Mouse (Mus musculus) lung, adult 2 months (tissue): Measurements from ENCODE around the gene Myom3. TPM values are rescaled to one million over a fixed set of nuclear protein-coding genes. Genes with fewer than 3 reads are reported as not detected.
A peak's percentile ranks its signal among the peaks of the same experiment; 100 is the strongest.
"Not testable (repeated sequence)": the region's sequence is repeated elsewhere in the genome, so short reads cannot be mapped to it uniquely, and the experiment has no call there.

Experiments
- DNase-seq: peaks from one replicate; pipeline ENCODE4 v3.0.0; 2022
- H3K4me1 ChIP-seq: fragments of 200-500 bp; 2 replicates; pipeline ENCODE4 v1.6.1; 2011; ENCODE audit warnings: low read length; ENCODE audit not compliant: control insufficient read depth, insufficient read depth
- H3K4me3 ChIP-seq: fragments of 200-500 bp; replicated peaks from 2 replicates; pipeline ENCODE3; 2011; ENCODE audit warnings: low read depth, mild to moderate bottlenecking, control low read depth, low read length; ENCODE audit errors: extremely low read depth
- CTCF ChIP-seq: fragments of 200-500 bp; IDR thresholded peaks from 2 replicates; pipeline ENCODE4 v1.5.1; 2011; ENCODE audit warnings: mild to moderate bottlenecking, low read length, control low read depth; ENCODE audit not compliant: insufficient read depth
- POLR2A ChIP-seq: fragments of 200-500 bp; IDR thresholded peaks from 2 replicates; pipeline ENCODE4 v1.6.1; 2011; ENCODE audit warnings: low read depth, mild to moderate bottlenecking, control low read depth, low read length, borderline replicate concordance; ENCODE audit errors: extremely low read depth
- WGBS: fragments of 180-500 bp; shearing (Covaris S2); methylation state at CpG from one replicate; pipeline ENCODE4 v1.1.7; 2018; 5-methylcytosine and 5-hydroxymethylcytosine counted together
- polyA plus RNA-seq: library from polyadenylated mRNA; depleted of rRNA; stranded (reverse); fragments of >200 nt; gene quantifications from 2 replicates; pipeline ENCODE4 v1.2.3, GENCODE M21; 2012; rRNA removed

The Myom3 gene
- 0.44 and 3.1 TPM in 2 replicates for polyA plus RNA-seq

DNA sequence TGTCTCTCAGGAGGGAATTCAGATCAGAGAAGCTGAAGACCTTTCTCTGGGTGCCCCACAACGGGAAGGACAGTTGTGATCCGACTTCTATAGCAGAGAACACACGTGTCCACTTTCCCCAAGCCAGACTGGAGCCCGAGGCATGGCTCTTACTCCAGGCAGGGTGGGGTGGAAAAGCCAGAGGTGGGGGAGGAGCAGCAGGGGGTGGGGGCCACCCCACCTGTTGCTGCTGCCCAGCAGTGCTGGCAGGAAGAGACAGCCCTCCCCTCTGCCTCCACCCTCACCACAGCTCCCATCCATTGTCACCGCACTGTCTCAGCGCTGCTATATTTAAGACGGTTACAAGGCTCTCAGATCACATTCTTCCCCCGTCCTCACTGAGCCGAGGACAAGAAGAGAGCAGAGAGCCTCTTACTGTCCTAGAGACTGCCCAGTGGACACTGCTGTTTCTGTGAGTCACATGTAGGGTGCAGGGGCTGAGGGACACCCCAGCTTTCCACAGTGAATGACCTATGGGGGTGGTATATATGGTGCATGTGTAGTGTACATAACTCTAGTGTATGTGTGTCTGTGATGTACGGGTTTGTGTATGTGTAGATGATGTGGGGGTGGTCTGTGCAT, at the start of gene Myom3:
Gene Myom3, plus strand, starts transcription at position 360 of the 621 bp plus-strand sequence.
- no peaks in the 10 kb centered on the region for H3K4me1 ChIP-seq
- TF ChIP-seq CTCF (no peak), POLR2A (no peak)
- no peak for DNase-seq
- H3K4me3 ChIP-seq = no peak within 1 kb of the TSS
- 48% methylated on average over 10 of the region's 10 CpGs for WGBS

DNA sequence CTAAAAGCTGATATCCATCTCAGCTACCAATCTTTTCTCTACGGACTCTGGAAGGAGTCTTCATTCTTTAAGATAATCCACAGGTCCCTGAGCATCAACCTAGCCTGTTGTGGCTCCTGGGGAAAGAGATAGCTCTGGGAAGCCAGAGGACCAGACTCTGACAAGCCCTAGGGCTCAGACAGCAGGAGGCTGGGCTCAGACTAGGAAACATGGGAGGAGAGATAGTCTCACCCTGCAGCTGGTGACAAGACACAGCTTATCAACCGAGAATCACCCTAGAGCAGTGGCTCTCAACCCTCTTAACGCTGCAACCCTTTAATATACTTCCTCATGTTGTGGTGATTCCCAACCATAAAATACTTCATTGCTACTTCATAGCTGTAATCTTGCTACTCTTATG, 49.1 kb upstream of the Myom3 start:
- no peak for TF ChIP-seq CTCF
- no peak for TF ChIP-seq POLR2A
- DNase-seq = no peak

DNA sequence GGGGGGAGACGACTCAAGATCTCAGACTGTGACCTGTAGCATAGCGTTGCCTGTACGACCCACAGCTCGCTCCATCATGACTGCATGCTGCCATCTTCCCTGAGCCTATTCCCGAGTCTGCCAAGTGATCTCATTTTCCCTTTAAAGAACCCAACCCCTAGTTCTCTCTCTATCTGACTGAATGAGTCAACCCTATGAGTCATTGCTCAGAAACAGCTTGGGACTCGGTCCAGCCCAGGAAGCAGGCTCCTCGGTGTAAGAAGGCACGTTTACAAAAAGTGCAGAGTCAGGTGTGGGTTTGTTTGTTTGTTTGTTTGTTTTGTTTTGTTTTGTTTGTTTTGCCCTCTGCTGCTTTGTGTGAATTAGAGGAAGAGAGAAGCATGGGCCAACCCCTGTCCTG, 44.7 kb upstream of the Myom3 start:
- TF ChIP-seq POLR2A (no peak), CTCF (no peak)
- no peak overlapping the region for H3K4me3 ChIP-seq
- 59% methylated on average over 8 of the region's 8 CpGs for WGBS
- H3K4me1 ChIP-seq = no peaks in the 10 kb centered on the region
- DNase-seq = no peak

More for the DNA sequence above, 49.1 kb upstream of the Myom3 start:
- no peak overlapping the region for H3K4me3 ChIP-seq
- H3K4me1 ChIP-seq = 0 out of 2 replicates have a peak, but pooled peaks cover 5% of the 10 kb centered on the region
- 66% methylated on average over 3 of the region's 3 CpGs for WGBS

DNA sequence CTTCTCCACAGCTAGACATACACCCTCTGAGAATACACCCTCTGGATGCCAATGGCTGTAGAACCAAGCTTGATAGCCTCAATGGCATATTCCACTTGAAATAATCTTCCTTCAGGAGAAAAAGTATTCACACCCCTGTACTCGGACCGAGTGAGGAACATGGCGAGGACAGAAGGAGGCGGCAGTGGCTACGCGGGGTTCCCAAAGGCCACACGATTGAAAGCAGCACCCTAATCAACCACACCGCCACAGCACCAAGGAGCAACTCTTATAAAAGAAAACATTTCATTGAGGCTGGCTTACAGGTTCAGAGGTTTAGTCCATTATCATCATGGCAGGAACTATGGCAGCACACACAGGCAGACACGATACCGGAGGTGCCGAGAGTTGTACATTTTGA, 43.1 kb upstream of the Myom3 start:
- DNase-seq, H3K4me3 ChIP-seq, H3K4me1 ChIP-seq: not testable (repeated sequence)
- WGBS = 95% methylated on average over 11 of the region's 11 CpGs

DNA sequence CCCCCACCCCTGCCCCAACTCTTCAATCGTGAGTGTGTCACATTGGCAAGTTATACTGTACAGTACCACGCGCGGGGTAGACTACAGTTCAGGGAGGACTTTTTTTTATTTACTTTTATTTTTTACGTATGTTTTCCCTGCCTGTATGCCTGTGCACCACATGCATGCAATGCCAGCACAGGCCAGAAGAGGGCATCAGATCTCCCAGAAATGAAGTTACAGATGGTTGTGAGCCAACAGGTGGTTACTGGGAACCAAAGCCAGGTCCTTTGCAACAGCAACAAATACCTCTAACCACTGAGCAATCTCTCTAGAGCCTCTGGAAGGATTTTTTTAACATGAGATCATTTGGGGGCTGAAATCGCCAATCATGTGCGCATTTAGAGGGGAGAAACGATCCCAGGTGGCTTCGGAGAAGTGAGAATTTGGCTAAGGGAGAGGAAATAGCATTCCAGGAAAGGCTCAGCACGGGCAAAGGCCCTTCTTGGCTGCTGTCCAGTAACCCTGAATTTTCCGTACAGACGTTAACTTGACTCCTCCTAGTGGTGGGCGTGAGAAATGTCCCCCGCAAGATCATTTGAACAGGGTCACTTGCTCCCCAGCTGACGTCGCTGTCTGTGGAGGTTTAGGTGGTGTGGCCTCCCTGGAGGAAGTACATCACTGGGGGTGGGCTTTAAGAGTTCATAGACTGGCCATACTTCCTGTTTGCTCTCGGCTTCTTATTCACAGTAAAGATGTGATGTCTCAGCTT, 36.8 kb upstream of the Myom3 start:
- Histone ChIP-seq H3K4me3 (no peak overlapping the region), H3K4me1 (no peaks in the 10 kb centered on the region)
- DNase-seq = no peak
- TF ChIP-seq POLR2A = no peak
- peak; percentile 20; the same call in 1 of the 2 replicates for TF ChIP-seq CTCF
- WGBS = 56% methylated on average over 17 of the region's 17 CpGs

DNA sequence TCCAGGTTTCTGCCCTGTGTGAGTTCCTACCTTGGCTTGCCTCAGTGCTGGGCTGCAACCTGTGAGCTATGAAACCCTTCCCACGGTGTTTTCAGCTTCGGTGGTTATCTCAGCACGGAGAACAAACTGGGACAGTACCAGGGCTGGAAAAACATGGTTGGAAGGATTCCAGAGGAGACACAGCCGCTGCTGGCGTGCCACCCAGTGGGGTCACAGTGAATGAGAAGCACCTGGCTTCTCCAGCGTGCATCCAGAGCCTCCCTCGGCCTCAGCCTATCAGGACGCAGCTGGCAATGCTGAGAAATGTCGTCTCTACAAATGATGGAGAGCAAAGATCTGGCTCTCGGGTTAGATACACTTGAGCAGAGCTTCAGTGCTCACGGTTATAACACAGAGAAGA, 33.1 kb upstream of the Myom3 start:
- Histone ChIP-seq H3K4me3 (no peak overlapping the region), H3K4me1 (no peaks in the 10 kb centered on the region)
- TF ChIP-seq CTCF (no peak), POLR2A (no peak)
- no peak for DNase-seq
- 76% methylated on average over 11 of the region's 11 CpGs for WGBS

DNA sequence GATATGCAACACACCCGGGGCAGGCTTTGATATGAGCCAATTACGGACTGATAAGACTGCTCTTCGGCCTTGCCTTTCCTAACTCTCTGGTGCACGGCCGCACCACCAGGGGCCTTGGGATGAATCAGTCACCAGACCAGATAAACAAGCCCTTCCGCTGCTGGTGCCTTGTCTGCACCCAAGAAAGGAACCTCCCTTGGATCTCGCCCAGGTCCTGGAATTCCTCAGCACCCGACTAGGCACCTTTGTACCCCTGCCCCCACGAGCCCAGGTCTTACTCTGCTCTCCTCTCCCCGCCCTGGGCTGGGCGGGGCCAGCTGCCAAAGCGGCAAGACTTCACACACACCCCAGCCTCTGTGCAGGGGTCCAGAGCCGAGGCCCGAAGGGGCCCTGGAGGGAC, 31.7 kb upstream of the Myom3 start, which contains the start of gene Il22ra1:
Gene Il22ra1, plus strand, starts transcription at position 356 of the 400 bp plus-strand sequence.
- 21% methylated on average over 14 of the region's 14 CpGs for WGBS

DNA sequence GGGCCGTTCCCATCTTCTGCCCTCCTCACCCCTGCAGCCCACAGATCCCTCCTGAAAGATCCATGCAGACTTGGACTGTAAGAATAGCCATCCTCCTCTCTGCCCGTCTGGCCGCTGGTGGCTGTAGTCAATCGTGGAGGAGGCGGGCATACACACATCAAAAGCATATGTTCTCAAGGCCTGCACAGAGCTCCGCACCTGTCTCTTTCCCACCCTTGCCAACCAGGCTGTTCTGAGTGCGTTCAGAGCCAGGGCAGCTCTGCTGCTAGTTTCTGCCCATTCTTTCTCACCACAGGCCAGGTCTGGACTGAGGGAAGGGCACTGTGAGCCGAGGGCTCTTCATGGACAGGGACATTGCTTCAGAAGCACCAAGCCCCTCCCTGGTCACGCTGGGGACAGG, 29.3 kb upstream of the Myom3 start:
- WGBS = 82% methylated on average over 9 of the region's 9 CpGs

More for the DNA sequence above, 31.7 kb upstream of the Myom3 start, which contains the start of gene Il22ra1:
- no peak for TF ChIP-seq CTCF
- TF ChIP-seq POLR2A = no peak
- Histone ChIP-seq H3K4me3 (peak within 1 kb of the TSS; percentile 31), H3K4me1 (no peaks in the 10 kb centered on the region)
- DNase-seq = peak; percentile 28

DNA sequence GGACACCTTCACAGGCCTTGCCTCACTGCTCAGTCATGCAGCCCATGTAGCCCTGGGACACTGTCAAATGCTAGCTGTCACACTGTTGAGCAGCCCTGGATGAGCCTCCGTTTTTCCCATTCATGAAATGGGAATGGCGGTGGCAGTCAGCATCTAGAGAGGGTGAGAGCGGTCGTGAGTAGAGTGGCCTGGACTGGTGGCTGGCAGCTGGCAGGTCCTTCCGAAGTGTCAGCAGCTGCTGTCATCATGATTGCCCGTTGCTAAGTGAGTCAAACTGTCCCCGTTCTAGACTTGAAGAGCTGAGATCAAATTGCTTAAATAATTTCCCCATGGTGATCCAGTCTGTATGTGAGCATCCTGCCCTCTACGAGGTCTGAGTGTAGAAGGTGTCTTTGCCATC, 28.6 kb upstream of the Myom3 start:
- H3K4me3 ChIP-seq = no peak overlapping the region
- no peaks in the 10 kb centered on the region for H3K4me1 ChIP-seq
- TF ChIP-seq CTCF (no peak), POLR2A (no peak)
- WGBS = 70% methylated on average over 8 of the region's 8 CpGs
- no peak for DNase-seq

More for the DNA sequence above, 29.3 kb upstream of the Myom3 start:
- no peaks in the 10 kb centered on the region for H3K4me1 ChIP-seq
- H3K4me3 ChIP-seq = no peak overlapping the region
- TF ChIP-seq CTCF (no peak), POLR2A (no peak)
- no peak for DNase-seq

DNA sequence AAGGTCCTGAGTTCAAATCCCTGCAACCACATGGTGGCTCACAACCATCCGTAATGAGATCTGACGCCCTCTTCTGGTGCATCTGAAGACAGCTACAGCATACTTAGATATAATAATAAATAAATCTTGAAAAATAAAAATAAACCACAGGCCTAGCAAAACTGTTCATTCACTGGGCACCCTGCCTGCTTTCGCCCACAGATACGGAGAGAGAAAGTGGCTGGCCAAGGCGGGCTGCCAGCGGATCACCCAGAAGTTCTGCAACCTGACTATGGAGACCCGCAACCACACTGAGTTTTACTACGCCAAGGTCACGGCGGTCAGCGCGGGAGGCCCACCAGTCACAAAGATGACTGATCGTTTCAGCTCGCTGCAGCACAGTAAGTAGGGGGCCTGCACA, 25.6 kb upstream of the Myom3 start:
- DNase-seq = no peak
- no peak overlapping the region for H3K4me3 ChIP-seq
- H3K4me1 ChIP-seq = no peaks in the 10 kb centered on the region
- TF ChIP-seq POLR2A = no peak
- TF ChIP-seq CTCF = no peak
- WGBS = 95% methylated on average over 14 of the region's 14 CpGs
